Mouse (Mus musculus) neural tube, embryonic 15.5 days (tissue): ENCODE data around the gene Ttc30a2. TPM values are rescaled to one million over a fixed set of nuclear protein-coding genes. Genes with fewer than 3 reads are reported as not detected.
"Not testable (repeated sequence)": the region's sequence is repeated elsewhere in the genome, so short reads cannot be mapped to it uniquely, and the experiment has no call there.

Experiments
- ATAC-seq: fragments of 200-750 bp; cut with Nextera tagmentation; 2 replicates; pipeline ENCODE4 v1.8.0; 2017; ENCODE audit warnings: mild to moderate bottlenecking, moderate TSS enrichment, moderate library complexity; ENCODE audit not compliant: low FRiP score
- H3K27ac ChIP-seq: fragments of 300-500 bp; sonication (generic); replicated peaks from 2 replicates; pipeline ENCODE4 v1.5.1; 2015; ENCODE audit warnings: mild to moderate bottlenecking, inconsistent platforms
- H3K27me3 ChIP-seq: fragments of 300-500 bp; sonication (generic); replicated peaks from 2 replicates; pipeline ENCODE4 v1.6.1; 2015; ENCODE audit warnings: inconsistent platforms
- H3K36me3 ChIP-seq: fragments of 300-500 bp; sonication (generic); 2 replicates; pipeline ENCODE4 v1.6.1; 2015; ENCODE audit warnings: inconsistent platforms
- H3K4me1 ChIP-seq: fragments of 300-500 bp; sonication (generic); 2 replicates; pipeline ENCODE4 v1.6.1; 2015; ENCODE audit warnings: inconsistent platforms
- H3K4me2 ChIP-seq: fragments of 300-500 bp; sonication (generic); 2 replicates; pipeline ENCODE4 v1.6.1; 2015; ENCODE audit warnings: inconsistent platforms, mild to moderate bottlenecking, moderate library complexity
- H3K4me3 ChIP-seq: fragments of 300-500 bp; sonication (generic); replicated peaks from 2 replicates; pipeline ENCODE4 v1.5.1; 2015; ENCODE audit warnings: mild to moderate bottlenecking, inconsistent platforms
- H3K9ac ChIP-seq: fragments of 300-500 bp; sonication (generic); replicated peaks from 2 replicates; pipeline ENCODE4 v1.6.1; 2015; ENCODE audit warnings: mild to moderate bottlenecking, inconsistent platforms
- H3K9me3 ChIP-seq: fragments of 300-500 bp; sonication (generic); replicated peaks from 2 replicates; pipeline ENCODE4 v1.6.1; 2016; ENCODE audit warnings: inconsistent platforms
- WGBS: fragments of 180-500 bp; shearing (Covaris S2); methylation state at CpG from one replicate; pipeline ENCODE4 v1.1.7; 2015; ENCODE audit warnings: mixed read lengths; 5-methylcytosine and 5-hydroxymethylcytosine counted together
- polyA plus RNA-seq: library from polyadenylated mRNA; unstranded; fragments of >200 nt; fragmentation: Nextera tagmentation; extraction: Ambion mirVana; gene quantifications from 2 replicates; pipeline ENCODE4 v1.2.1, GENCODE M21; 2015

The Ttc30a2 gene
- polyA plus RNA-seq, 1 experiment from 2014 or later: 0.96 TPM

DNA sequence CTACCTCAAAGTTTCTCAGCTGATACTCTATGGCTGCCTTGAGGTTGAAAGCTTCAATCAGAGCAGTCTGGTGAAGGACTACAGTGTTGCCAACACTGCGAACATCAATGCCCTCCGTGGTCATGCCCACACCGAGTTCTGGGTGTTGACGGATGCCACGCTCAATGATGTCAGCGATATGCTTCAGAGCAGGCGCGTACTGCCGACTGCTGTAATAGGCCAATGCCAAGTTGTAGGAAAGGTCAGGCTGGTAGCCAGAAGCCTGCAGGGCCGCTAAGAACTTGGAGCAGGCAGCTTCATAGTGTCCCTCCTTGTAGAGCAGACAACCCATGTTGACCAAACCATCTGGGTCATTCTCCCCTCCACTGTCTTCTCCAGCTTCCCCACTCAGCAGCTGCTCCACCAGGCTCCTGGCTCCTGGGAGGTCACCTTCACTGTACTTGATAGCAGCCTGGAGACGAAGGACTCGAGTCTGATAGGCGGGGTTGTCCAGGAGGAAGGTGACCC is 3.0 kb upstream of the Ttc30a2 start:
- H3K27me3 ChIP-seq, H3K36me3 ChIP-seq, H3K9ac ChIP-seq, ATAC-seq, H3K27ac ChIP-seq, H3K9me3 ChIP-seq: not testable (repeated sequence)
- WGBS: 98% methylated on average over 13 of the region's 13 CpGs
- peak overlapping the region; percentile 57 for H3K4me3 ChIP-seq
- peak overlapping the region; percentile 70 for H3K4me2 ChIP-seq
- peaks cover 15% of the 10 kb centered on the region for H3K4me1 ChIP-seq

DNA sequence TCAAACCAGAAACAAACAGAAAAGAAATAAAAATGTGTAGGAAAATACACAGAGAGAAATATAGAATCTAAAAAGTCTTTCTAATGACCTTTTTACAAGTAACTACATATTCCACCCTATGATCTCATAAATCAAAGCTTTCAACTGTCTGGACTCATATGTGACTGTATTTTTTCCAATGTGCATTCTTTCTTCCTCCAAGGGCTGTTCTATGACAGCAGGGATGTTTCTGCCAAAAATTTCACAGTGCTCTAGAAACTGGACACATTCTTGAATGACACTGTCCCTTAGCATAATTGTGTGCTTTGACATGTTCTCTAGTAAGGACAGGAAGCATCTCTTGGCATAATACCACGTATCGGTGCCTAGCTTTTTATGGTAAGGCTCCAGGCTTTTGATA is 1.9 kb downstream of the Ttc30a2 start:
- H3K9ac ChIP-seq, H3K27me3 ChIP-seq, H3K4me3 ChIP-seq, ATAC-seq, H3K9me3 ChIP-seq, H3K27ac ChIP-seq, H3K36me3 ChIP-seq, H3K4me2 ChIP-seq, H3K4me1 ChIP-seq: not testable (repeated sequence)
- WGBS: 93% methylated on average over 2 of the region's 2 CpGs

DNA sequence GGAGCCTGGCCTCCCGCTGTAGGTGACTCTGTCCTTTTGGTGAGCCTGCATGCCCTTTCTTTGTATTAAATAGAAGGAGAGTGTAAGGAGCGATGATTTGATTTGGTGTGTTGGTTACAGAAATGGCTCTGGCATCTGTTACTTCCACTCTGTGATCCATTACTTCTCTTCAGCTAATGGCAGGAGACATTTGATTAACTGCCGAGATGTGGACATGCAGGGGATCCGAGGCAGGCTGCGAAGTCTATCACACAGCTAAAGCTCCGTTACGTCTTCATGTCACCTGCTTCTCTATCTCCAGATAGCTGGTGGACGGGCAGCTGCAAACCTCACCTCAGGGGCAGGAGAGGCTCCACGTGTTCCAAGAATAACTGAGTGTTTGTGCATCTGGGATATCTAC is 3.8 kb downstream of the Ttc30a2 start:
- ATAC-seq: no peak
- no peaks in the 10 kb centered on the region for H3K27me3 ChIP-seq
- 61% methylated on average over 9 of the region's 9 CpGs for WGBS

DNA sequence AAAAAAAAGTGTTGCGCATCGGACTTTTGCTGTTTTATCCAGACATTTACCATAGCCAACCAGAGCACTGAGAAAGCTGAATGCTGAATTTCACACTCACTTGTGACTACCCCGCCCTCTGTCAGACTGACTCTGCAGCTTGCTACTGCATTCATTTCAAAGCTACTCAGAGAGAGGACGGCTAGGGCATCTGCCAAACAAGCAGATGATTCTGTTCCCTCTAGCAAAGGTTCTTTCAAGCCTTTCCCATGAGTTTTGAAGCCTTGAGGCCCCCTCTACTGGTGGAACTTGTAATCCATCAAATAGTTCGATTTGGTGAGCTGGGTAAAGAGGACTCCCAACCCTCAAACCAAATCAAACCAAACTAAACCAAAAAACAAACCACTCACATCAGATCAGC is 13.0 kb downstream of the Ttc30a2 start:
- peak overlapping the region; percentile 49 for H3K4me2 ChIP-seq
- H3K36me3 ChIP-seq: no peaks in the 10 kb centered on the region
- H3K9me3 ChIP-seq: no peaks in the 10 kb centered on the region
- H3K27me3 ChIP-seq: 0 out of 2 replicates have a peak, but pooled peaks cover 3% of the 10 kb centered on the region
- H3K4me1 ChIP-seq: peaks cover 26% of the 10 kb centered on the region
- ATAC-seq: peak; percentile 76; the same call in 1 of the 2 replicates
- 0 out of 2 replicates have a peak overlapping the region, but pooled peaks have one; percentile 18 for H3K27ac ChIP-seq
- 23% methylated on average over 5 of the region's 5 CpGs for WGBS
- H3K9ac ChIP-seq: no peak overlapping the region
- H3K4me3 ChIP-seq: peak overlapping the region; percentile 10; the same call in 1 of the 2 replicates

More for the DNA sequence above, 3.8 kb downstream of the Ttc30a2 start:
- H3K36me3 ChIP-seq: no peaks in the 10 kb centered on the region
- no peaks in the 10 kb centered on the region for H3K4me1 ChIP-seq
- H3K27ac ChIP-seq: no peak overlapping the region
- no peaks in the 10 kb centered on the region for H3K9me3 ChIP-seq
- H3K4me2 ChIP-seq: no peak overlapping the region
- H3K4me3 ChIP-seq: no peak overlapping the region
- no peak overlapping the region for H3K9ac ChIP-seq

DNA sequence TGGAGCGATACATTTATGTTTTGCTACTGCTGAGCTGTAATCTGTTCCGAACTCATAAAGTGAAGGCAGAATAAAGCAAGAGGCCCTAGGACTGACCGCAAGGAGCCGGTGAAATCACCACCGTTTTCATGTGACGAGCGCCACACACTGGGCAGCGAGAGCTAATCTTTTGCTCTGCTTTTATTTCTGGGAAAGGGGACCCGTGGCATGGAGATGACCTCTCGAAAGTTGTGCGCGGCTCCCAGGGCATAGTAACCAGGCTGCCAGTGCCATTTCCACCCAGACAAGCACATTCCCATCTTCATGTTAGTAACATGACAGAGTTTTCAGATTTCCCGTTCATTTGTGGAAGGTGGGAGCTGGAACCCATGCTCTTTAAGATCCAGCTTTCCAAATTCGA is 13.5 kb downstream of the Ttc30a2 start:
- Histone ChIP-seq H3K4me2 (peak overlapping the region; percentile 49), H3K9me3 (no peaks in the 10 kb centered on the region), H3K36me3 (no peaks in the 10 kb centered on the region), H3K27me3 (0 out of 2 replicates have a peak, but pooled peaks cover 3% of the 10 kb centered on the region), H3K27ac (0 out of 2 replicates have a peak overlapping the region, but pooled peaks have one; percentile 18), H3K4me3 (peak overlapping the region; percentile 10; the same call in 1 of the 2 replicates), H3K9ac (0 out of 2 replicates have a peak overlapping the region, but pooled peaks have one; percentile 12), H3K4me1 (peaks cover 30% of the 10 kb centered on the region)
- peak; percentile 64; the same call in 1 of the 2 replicates for ATAC-seq
- WGBS: 13% methylated on average over 14 of the region's 14 CpGs

DNA sequence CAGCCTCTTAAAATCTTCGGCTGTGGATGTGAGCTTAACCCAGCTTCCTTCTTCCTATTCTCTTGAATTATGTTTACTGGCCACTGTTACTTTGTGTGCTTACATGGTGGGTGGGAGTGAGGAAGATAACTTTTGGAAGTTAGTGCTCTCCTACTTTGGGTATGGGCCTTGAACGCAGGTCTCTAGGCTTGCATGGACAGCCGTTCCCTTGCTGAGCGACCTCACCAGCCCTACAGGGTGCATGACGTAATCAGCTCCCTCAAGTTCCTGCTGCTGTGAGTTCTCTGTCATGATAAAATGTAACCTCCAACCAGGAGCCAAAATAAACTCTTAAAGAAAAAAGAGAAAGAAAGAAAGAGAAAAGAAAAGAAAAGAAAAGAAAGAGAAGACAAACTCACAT is 13.9 kb downstream of the Ttc30a2 start:
- H3K4me2 ChIP-seq: peak overlapping the region; percentile 49; the same call in 1 of the 2 replicates
- 68% methylated on average over 5 of the region's 5 CpGs for WGBS

DNA sequence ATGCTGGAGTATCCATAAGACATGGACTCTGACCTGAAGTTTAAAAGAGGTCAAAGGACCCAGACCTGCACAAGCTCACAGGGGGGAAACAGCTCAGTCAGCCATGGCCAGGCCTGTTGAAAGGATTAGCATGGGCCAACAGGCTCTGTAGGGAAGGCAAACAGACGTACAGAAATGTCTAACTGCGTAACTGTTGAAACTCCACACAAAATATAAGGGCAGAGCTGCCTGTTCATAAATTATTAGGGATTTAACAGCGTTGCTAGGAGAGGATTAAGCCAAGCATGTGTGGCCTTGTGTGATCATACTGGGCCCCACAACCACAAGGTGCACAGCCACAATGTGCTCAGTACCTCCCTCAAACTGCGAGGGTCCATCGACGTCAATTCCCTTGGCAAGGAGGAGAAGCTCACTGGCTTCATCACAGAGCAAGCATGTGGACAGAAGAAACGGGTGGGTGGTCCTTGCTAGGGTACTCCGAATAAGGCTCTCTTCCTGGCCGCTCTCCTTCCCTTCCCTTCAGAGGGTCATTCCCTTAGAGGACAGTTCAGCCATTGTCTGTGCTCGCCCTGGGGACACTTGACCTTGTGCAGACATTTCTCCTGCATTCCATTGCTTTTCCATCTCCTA is 14.6 kb downstream of the Ttc30a2 start:
- Histone ChIP-seq H3K4me1 (peaks cover 40% of the 10 kb centered on the region), H3K27me3 (0 out of 2 replicates have a peak, but pooled peaks cover 3% of the 10 kb centered on the region), H3K27ac (no peak overlapping the region), H3K4me3 (no peak overlapping the region), H3K9ac (no peak overlapping the region), H3K4me2 (no peak overlapping the region), H3K9me3 (no peaks in the 10 kb centered on the region), H3K36me3 (no peaks in the 10 kb centered on the region)
- ATAC-seq: no peak
- WGBS: 59% methylated on average over 10 of the region's 10 CpGs

More for the DNA sequence above, 13.9 kb downstream of the Ttc30a2 start:
- Histone ChIP-seq H3K36me3 (no peaks in the 10 kb centered on the region), H3K4me1 (peaks cover 35% of the 10 kb centered on the region), H3K9ac (no peak overlapping the region), H3K9me3 (no peaks in the 10 kb centered on the region), H3K4me3 (no peak overlapping the region), H3K27ac (no peak overlapping the region), H3K27me3 (0 out of 2 replicates have a peak, but pooled peaks cover 3% of the 10 kb centered on the region)
- ATAC-seq: no peak

DNA sequence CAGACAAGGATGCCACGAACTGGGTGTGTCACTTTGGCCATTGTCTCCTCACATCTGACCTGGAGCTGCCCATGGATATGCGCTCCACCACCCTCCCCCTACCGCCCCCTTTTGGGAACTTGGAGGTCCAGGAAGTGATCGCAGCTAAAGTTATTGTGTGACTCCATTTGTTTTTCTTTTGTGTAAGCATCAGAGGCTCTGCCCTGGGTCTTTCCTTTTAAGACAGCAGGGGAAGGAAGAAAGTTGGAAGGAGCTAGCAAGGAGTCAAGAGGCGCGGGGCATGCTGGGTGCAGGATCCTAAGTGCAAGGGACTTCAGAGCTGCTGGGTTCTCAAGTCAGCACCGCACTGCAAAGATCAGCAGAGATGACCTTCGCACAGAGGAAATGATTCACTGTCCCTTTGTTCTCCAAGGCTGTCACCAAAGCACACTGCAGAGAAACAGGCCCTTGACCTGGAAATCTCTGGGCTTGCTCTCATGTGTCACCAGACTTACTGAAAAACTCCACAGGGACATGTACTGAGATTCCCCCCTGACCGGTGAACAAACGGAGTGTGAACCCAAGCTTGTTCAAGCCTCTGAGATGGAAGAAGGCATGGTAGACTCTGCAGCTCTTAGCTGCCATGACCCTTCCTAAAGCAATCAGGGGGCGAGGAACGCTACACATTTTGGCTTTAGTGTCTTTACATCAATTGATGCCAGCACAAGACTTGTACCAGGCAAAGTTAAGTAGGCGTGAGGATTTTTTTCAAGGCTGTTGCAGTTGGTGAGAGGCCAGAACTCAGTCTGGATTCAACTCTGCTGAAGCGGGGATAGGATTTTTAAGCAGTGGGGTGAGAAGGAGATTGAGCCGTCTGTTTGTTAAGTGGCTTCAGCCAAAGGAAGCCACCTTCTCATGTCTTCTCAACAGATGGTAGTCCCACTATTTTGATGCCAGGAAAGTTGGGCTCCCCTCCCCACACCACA is 17.3 kb downstream of the Ttc30a2 start:
- Histone ChIP-seq H3K36me3 (no peaks in the 10 kb centered on the region), H3K9ac (peak overlapping the region; percentile 17; the same call in 1 of the 2 replicates), H3K4me1 (peaks cover 46% of the 10 kb centered on the region), H3K4me3 (no peak overlapping the region), H3K27me3 (0 out of 2 replicates have a peak, but pooled peaks cover 3% of the 10 kb centered on the region), H3K9me3 (no peaks in the 10 kb centered on the region), H3K4me2 (peak overlapping the region; percentile 48), H3K27ac (peak overlapping the region; percentile 73)
- 50% methylated on average over 15 of the region's 15 CpGs for WGBS
- ATAC-seq: peak; percentile 49; the same call in 1 of the 2 replicates

DNA sequence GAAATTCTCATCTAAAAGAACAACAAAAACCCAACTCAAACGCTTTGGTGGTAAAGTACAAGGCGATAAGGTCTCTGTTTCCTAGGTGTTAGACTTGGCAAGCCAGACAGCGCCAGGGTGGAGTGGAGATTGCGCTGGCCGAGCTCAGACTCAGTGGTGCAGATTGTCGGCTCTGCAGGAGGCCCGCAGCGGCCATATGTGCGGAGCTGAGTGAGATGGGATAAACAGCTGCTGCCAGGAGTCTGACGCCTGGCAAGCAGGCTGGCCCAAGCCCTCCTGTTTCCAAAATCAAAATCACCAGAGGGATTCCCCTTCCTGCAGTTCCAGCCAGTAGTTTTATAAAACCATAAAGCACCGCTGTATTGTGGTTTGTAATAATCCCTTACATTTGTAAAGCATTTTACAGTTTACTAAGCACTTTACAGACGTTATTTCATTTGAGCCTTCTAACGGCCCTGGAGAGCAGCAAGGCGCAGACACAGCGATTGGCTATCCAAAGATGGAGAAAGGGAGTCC is 18.1 kb downstream of the Ttc30a2 start:
- peak; percentile 25; the same call in 1 of the 2 replicates for ATAC-seq
- H3K9ac ChIP-seq: peak overlapping the region; percentile 17
- 9% methylated on average over 15 of the region's 15 CpGs for WGBS
- no peaks in the 10 kb centered on the region for H3K36me3 ChIP-seq
- peak overlapping the region; percentile 48 for H3K4me2 ChIP-seq
- peaks cover 44% of the 10 kb centered on the region for H3K4me1 ChIP-seq
- H3K9me3 ChIP-seq: no peaks in the 10 kb centered on the region
- peak overlapping the region; percentile 73 for H3K27ac ChIP-seq
- 0 out of 2 replicates have a peak, but pooled peaks cover 3% of the 10 kb centered on the region for H3K27me3 ChIP-seq
- peak overlapping the region; percentile 1; the same call in 1 of the 2 replicates for H3K4me3 ChIP-seq

DNA sequence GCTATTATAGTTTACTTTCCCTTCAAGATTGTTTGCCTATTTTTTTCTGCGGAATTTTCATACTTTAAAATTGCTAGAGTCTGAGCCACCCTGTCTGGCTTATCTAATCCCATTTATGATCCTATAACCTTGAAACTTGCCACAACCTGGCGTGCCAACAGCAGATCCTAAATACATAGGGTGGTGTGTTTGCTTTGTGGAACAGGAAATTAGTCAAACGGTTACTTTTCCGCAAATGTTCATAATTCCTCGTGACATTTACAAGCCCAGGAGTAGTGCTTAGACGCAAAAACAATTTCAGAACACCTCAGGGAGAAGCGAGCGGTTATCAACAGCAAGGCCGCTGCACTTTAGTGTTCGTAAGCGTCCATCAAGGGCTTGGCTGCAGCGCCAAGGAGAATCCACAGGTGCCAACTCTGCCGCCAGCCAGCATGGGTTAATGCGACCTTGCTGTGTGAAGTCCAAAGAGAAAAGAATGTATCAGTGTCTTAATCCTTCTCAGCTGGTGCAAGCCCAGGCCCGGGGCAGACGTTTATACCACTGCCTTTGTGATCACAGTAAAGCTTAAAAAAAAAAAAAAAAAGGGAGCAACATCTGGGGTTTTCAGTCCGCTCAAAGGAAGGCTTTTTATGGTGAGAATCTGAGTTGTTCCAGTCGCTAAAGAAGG is 18.7 kb downstream of the Ttc30a2 start:
- ATAC-seq: 0 out of 2 replicates have a peak, but pooled peaks have one; percentile 14
- no peak overlapping the region; the same call in 1 of the 2 replicates for H3K27ac ChIP-seq
- H3K4me3 ChIP-seq: peak overlapping the region; percentile 1; the same call in 1 of the 2 replicates

More for the DNA sequence above, 18.7 kb downstream of the Ttc30a2 start:
- peaks cover 39% of the 10 kb centered on the region for H3K4me1 ChIP-seq
- 28% methylated on average over 18 of the region's 18 CpGs for WGBS
- H3K4me2 ChIP-seq: peak overlapping the region; percentile 48
- H3K9ac ChIP-seq: peak overlapping the region; percentile 17; the same call in 1 of the 2 replicates
- H3K36me3 ChIP-seq: no peaks in the 10 kb centered on the region
- H3K9me3 ChIP-seq: no peaks in the 10 kb centered on the region
- 0 out of 2 replicates have a peak, but pooled peaks cover 3% of the 10 kb centered on the region for H3K27me3 ChIP-seq
